Mouse (Mus musculus) heart, embryonic 15.5 days (tissue): Measurements from ENCODE around the gene Plin2. TPM values are rescaled to one million over a fixed set of nuclear protein-coding genes. Genes with fewer than 3 reads are reported as not detected.
"Not testable (repeated sequence)": the region's sequence is repeated elsewhere in the genome, so short reads cannot be mapped to it uniquely, and the experiment has no call there.

ENCODE experiments used
- ATAC-seq: fragments of 200-750 bp; cut with Nextera tagmentation; replicated peaks from 2 replicates; pipeline ENCODE4 v1.8.0; 2017; ENCODE audit warnings: low read depth, moderate TSS enrichment; ENCODE audit not compliant: insufficient number of reproducible peaks, insufficient read depth, low FRiP score
- H3K27ac ChIP-seq: fragments of 300-500 bp; sonication (generic); 2 replicates; pipeline ENCODE4 v1.5.1; 2015; ENCODE audit warnings: mild to moderate bottlenecking, inconsistent platforms
- H3K27me3 ChIP-seq: fragments of 300-500 bp; sonication (generic); 2 replicates; pipeline ENCODE4 v1.6.1; 2015; ENCODE audit warnings: inconsistent platforms
- H3K36me3 ChIP-seq: fragments of 300-500 bp; sonication (generic); 2 replicates; pipeline ENCODE4 v1.6.1; 2015; ENCODE audit warnings: mild to moderate bottlenecking, inconsistent platforms
- H3K4me1 ChIP-seq: fragments of 300-500 bp; sonication (generic); replicated peaks from 2 replicates; pipeline ENCODE4 v1.6.1; 2015; ENCODE audit warnings: inconsistent platforms
- H3K4me2 ChIP-seq: fragments of 300-500 bp; sonication (generic); 2 replicates; pipeline ENCODE4 v1.6.1; 2015; ENCODE audit warnings: inconsistent platforms, mild to moderate bottlenecking, moderate library complexity
- H3K4me3 ChIP-seq: fragments of 300-500 bp; sonication (generic); 2 replicates; pipeline ENCODE4 v1.5.1; 2015; ENCODE audit warnings: mild to moderate bottlenecking, inconsistent platforms
- H3K9ac ChIP-seq: fragments of 300-500 bp; sonication (generic); 2 replicates; pipeline ENCODE4 v1.6.1; 2015; ENCODE audit warnings: mild to moderate bottlenecking, inconsistent platforms
- H3K9me3 ChIP-seq: fragments of 300-500 bp; sonication (generic); replicated peaks from 2 replicates; pipeline ENCODE4 v1.6.1; 2016; ENCODE audit warnings: inconsistent platforms
- WGBS: fragments of 180-500 bp; shearing (Covaris S2); methylation state at CpG from one replicate; pipeline ENCODE4 v1.1.7; 2015; ENCODE audit warnings: mixed read lengths; 5-methylcytosine and 5-hydroxymethylcytosine counted together
- polyA plus RNA-seq: library from polyadenylated mRNA; unstranded; fragments of >200 nt; fragmentation: Nextera tagmentation; extraction: Ambion mirVana; gene quantifications from 2 replicates; pipeline ENCODE4 v1.2.1, GENCODE M21; 2015

Gene Plin2
- polyA plus RNA-seq, 1 experiment from 2014 or later: 62.8 TPM

DNA sequence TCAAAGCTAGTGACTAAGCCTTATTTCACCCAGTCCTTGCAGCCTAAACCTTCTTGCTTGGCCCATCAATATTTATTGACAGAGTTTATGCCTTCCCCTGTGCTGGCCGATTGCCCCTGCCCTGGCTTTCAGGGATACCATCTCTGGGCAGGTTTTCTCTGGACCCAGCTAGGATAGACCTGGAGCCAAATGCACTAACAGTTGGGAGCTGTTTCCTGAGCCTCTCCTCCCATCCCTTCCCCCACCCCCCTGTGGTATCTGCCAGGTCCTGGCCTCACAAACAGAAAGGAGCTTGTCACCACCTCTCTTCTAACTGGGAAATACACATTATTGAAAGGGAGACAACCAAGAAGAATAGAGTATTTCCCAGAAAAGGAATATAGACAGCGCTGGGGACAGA, 12.0 kb upstream of the Plin2 start:
- Histone ChIP-seq H3K9ac (no peak overlapping the region), H3K27ac (0 out of 2 replicates have a peak overlapping the region, but pooled peaks have one; percentile 16), H3K4me2 (no peak overlapping the region), H3K36me3 (no peaks in the 10 kb centered on the region), H3K9me3 (no peaks in the 10 kb centered on the region), H3K27me3 (no peaks in the 10 kb centered on the region), H3K4me1 (peaks cover 10% of the 10 kb centered on the region; the same call in 1 of the 2 replicates), H3K4me3 (no peak overlapping the region)
- 57% methylated on average over 2 of the region's 2 CpGs for WGBS
- no peak for ATAC-seq

DNA sequence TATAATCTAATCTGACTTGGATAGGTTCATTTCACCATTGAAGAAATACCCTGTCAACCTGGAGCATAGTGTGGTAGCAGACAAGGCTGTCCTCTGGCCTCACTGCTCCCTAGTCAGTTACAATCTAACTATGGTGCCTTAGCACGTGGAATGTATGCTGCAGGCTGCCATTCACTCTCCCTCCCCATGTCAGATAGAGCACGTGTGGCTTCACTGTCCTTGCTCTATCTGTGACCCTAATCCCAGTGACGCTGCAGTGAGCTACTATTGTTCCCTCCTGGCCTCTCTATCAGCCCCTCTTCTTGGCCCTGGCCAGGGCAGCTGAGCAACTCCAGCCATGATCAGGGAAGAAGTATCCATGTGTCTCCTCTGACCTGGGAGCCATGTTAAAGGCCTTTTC, 11.6 kb upstream of the Plin2 start:
- H3K9me3 ChIP-seq: no peaks in the 10 kb centered on the region
- no peak overlapping the region for H3K9ac ChIP-seq
- H3K4me3 ChIP-seq: no peak overlapping the region
- WGBS: 23% methylated on average over 3 of the region's 3 CpGs
- 0 out of 2 replicates have a peak, but pooled peaks have one; percentile 22 for ATAC-seq
- no peaks in the 10 kb centered on the region for H3K27me3 ChIP-seq
- H3K4me2 ChIP-seq: no peak overlapping the region
- H3K36me3 ChIP-seq: no peaks in the 10 kb centered on the region
- peaks cover 10% of the 10 kb centered on the region; the same call in 1 of the 2 replicates for H3K4me1 ChIP-seq
- 0 out of 2 replicates have a peak overlapping the region, but pooled peaks have one; percentile 16 for H3K27ac ChIP-seq

DNA sequence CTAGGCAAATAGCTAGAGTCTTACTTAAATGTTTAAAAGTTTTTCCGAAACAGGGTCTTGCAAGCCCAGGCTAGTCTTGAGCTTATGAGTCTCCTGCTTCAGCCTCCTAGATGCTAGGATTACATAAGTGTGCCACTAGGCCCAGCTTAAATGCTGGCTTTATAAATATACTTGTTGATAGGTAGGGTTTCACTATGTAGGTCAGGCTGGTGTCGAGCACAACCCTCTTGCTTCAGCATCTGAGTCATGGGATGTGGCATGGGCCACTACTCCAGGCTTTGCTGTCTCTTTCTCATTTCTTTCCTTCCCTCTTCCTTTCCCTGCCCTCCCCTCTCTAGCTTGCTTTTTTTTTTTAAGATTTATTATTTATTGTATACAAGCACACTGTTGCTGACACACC, 9.8 kb upstream of the Plin2 start:
- no peak for ATAC-seq
- 83% methylated on average over 2 of the region's 2 CpGs for WGBS
- Histone ChIP-seq H3K9ac (no peak overlapping the region), H3K4me3 (no peak overlapping the region), H3K4me1 (peaks cover 7% of the 10 kb centered on the region; the same call in 1 of the 2 replicates), H3K36me3 (no peaks in the 10 kb centered on the region), H3K9me3 (no peaks in the 10 kb centered on the region), H3K27me3 (no peaks in the 10 kb centered on the region), H3K4me2 (no peak overlapping the region), H3K27ac (no peak overlapping the region)

DNA sequence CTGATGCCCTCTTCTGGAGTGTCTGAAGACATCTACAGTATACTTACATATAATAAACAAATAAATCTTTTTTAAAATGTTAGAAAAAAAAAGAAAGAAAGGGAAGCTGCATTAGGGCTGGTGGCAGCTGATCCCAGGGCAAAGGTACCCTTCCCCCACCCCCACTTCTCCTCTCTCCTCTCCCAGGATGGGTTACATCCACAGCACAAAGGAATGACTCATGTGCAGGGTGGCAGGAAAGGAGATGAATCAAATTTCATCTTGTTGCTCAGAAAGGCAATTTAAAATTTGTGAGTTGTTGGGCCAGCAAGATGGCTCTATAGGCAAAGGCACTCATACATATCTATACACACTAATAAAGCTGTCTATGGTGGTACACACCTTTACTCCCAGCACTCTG, 6.9 kb upstream of the Plin2 start:
- no peak for ATAC-seq
- H3K36me3 ChIP-seq: no peaks in the 10 kb centered on the region
- H3K27me3 ChIP-seq: no peaks in the 10 kb centered on the region
- no peaks in the 10 kb centered on the region for H3K9me3 ChIP-seq
- H3K4me3 ChIP-seq: no peak overlapping the region
- H3K9ac ChIP-seq: no peak overlapping the region
- H3K4me2 ChIP-seq: no peak overlapping the region
- peaks cover 4% of the 10 kb centered on the region; the same call in 1 of the 2 replicates for H3K4me1 ChIP-seq
- no peak overlapping the region for H3K27ac ChIP-seq

DNA sequence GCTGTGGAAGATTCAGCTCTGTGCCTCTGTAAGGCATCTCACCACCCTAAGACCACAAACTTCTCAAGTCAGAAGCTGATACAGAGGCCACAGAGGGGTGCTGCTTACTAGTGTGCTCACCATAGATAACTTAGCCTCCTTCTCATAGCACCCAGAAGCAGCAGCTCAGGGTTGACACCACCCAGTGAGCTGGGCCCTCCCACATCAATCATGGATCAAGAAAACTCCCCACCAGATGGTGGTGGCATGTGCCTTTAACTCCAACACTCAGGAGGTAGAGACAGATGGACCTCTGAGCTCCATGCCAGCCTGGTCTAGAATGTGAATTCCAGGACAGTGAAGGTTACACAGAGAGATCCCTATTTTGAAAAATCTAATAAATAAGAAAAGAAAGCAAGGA, 4.9 kb upstream of the Plin2 start:
- not testable (repeated sequence) for H3K27me3 ChIP-seq, H3K4me3 ChIP-seq, ATAC-seq, H3K9ac ChIP-seq, H3K27ac ChIP-seq, H3K36me3 ChIP-seq, H3K4me2 ChIP-seq, H3K4me1 ChIP-seq, H3K9me3 ChIP-seq

DNA sequence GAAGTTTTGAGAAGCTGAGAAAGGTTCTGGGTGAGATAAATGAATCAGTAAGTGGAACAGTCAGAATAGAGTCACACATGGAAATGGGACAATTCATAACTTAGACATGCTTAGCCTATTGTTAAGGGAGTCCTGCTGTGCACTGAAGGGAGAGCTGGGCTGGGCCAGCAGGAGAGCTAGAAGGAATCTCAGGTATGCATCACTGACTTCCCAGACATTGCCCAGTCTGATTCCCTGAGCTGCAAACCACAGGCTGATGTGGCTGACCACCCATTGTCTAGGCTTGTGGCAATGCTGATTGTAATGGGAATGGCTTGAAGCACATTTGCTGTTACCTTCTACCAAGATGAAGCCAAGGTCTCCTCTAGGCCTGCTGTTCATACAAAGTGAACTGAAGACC, 4.3 kb upstream of the Plin2 start:
- not testable (repeated sequence) for H3K9ac ChIP-seq, H3K4me3 ChIP-seq, H3K36me3 ChIP-seq, H3K27me3 ChIP-seq, H3K27ac ChIP-seq, H3K9me3 ChIP-seq, H3K4me1 ChIP-seq, H3K4me2 ChIP-seq, ATAC-seq

DNA sequence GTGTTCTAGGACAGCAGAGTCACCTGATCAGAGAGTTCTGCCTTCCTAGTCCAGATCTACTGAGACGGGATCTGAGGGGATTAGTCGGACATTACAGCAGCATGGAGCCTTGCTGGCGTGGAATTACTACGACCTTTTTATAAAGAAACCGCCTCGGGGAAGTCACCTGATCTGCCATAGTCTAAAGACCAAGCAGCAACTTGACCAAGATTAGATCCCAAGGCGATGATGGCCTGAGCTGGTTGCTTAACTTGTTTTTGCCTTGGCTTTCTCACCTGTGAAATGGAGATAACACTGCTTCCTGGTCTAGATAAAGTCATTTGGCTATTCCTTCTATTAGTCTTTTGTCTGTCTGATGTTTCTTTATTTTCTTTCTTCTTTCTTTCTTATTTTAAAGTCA, 2.6 kb upstream of the Plin2 start:
- no peaks in the 10 kb centered on the region for H3K27me3 ChIP-seq

DNA sequence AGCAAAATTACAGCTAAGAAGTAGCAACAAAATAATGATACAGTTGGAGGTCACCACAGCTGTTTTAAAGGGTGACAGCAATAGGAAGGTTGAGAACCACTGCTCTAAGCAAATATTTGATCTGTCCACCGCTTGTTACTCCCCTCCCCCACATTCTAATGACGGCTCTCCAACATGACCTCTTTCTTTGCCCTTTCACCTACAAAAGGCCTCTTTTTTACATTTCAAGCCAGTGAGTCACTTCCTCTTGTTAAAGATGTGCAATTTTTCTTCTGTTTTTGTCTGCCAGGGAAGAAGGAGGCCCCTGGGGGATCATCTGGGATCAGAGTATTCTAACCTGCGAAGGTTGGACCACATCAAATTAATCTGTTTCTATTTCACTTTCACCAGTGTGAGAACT, 1.9 kb upstream of the Plin2 start:
- H3K4me1 ChIP-seq: peaks cover 16% of the 10 kb centered on the region
- H3K4me3 ChIP-seq: no peak overlapping the region
- H3K9me3 ChIP-seq: no peaks in the 10 kb centered on the region
- no peak overlapping the region for H3K4me2 ChIP-seq
- ATAC-seq: no peak
- WGBS: 57% methylated on average over 3 of the region's 3 CpGs
- no peak overlapping the region for H3K27ac ChIP-seq
- no peaks in the 10 kb centered on the region for H3K27me3 ChIP-seq
- no peak overlapping the region for H3K9ac ChIP-seq
- peaks cover 9% of the 10 kb centered on the region for H3K36me3 ChIP-seq

More for the DNA sequence above, 2.6 kb upstream of the Plin2 start:
- no peaks in the 10 kb centered on the region for H3K9me3 ChIP-seq
- no peak overlapping the region for H3K27ac ChIP-seq
- H3K36me3 ChIP-seq: peaks cover 8% of the 10 kb centered on the region
- WGBS: 80% methylated on average over 7 of the region's 7 CpGs
- no peak overlapping the region for H3K9ac ChIP-seq
- H3K4me2 ChIP-seq: no peak overlapping the region
- no peak overlapping the region for H3K4me3 ChIP-seq
- no peak for ATAC-seq
- peaks cover 16% of the 10 kb centered on the region for H3K4me1 ChIP-seq

DNA sequence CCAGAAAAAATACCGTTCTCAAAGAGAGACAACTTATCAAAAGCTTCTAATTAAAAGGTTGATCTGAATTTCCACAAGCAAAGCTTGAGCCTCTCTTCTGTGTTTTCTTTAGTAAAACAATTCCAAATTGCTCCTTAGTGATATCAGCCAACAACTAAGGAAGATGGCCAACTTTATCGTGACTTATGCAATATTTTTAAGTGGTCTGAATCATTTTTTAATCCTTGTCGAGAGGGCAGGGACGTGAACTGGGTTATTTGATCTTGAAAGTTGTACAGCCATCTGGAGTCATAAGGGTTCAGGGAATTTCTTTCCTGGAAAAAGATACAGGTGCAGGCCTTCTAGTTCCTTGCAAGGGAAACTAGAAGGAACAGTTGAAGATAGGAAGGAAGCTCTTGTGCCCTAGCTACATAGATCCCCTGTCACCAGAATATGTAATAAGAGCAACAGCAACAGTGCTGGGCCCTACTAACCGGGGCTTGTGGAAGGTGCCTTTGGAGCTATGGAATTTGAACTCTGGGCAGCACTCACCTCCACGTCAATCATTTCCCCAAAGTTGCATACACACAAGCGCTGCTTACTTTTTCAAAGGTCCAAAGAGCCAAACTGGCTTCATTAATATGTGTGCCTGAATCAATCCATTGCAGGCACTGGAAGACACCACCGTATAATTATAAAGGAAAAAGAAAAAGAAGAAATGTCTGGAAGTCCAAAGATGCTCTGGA, 884 bp upstream of the Plin2 start:
- no peak overlapping the region for H3K27ac ChIP-seq
- no peak for ATAC-seq
- H3K4me2 ChIP-seq: no peak overlapping the region
- no peaks in the 10 kb centered on the region for H3K27me3 ChIP-seq
- WGBS: 73% methylated on average over 8 of the region's 8 CpGs
- peaks cover 9% of the 10 kb centered on the region for H3K36me3 ChIP-seq
- no peaks in the 10 kb centered on the region for H3K9me3 ChIP-seq
- H3K4me1 ChIP-seq: peaks cover 16% of the 10 kb centered on the region
- no peak overlapping the region for H3K4me3 ChIP-seq
- H3K9ac ChIP-seq: no peak overlapping the region

DNA sequence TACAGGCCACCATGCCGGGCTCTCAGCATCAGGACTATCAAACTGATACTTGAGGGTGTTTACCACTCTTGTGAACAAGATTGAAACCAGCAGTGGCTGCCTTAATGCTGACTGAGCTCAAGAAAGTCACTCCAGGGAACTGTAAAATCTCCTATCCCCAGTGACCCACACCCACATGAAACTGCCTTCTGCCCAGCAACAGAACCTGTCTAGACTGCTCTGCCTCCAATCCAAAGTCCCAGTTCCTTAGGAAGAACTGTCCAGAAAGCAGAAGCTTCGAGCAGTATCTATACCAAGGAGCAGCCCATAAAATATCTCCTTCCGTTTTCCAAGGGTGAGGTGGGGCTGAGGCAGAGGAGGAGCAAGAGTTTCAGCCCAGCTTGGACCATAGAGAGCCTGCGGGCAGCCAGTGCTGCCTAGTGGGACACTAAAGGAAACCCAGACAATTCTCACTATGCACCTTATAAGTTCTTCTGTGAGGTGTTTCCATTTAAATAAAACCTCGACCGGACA, 563 bp downstream of the Plin2 start:
- Histone ChIP-seq H3K4me2 (peak overlapping the region; percentile 83), H3K27ac (peak overlapping the region; percentile 83), H3K4me3 (peak overlapping the region; percentile 79), H3K4me1 (peaks cover 16% of the 10 kb centered on the region), H3K9ac (peak overlapping the region; percentile 81)
- WGBS: 7% methylated on average over 6 of the region's 6 CpGs
- peak; percentile 73 for ATAC-seq
- H3K36me3 ChIP-seq, H3K27me3 ChIP-seq, H3K9me3 ChIP-seq: not testable (repeated sequence)

DNA sequence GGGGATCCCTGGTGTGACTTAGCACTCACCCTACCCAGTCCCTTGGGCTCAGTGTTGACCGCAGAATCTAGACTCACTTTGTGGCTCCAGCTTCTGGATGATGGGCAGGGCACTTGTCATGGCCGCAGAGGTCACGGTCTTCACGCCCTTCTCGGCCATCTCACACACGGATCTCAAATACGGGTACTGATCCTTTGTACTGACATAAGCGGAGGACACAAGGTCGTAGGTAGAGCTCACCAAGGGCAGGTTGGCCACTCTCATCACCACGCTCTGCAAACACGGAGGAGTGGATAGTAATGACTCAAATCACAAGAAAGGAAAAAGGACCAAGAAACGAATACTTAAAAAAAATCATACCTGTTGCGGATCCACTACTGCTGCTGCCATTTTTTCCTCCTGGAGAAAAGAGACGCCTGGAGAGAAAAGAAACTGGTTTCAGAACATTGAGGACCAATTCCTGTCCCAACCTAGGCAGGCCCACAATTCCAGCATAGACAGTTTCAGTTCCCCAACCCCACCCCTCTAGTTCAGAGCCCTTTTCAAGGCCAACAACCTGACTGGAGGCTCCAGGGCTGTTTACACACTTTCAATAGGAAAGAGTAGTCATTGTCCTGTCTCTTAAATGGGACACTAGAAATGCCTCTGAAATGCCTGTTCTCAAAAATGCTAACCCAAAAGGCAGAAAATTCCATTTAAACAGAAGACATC, 1.4 kb downstream of the Plin2 start:
- peak overlapping the region; percentile 81; the same call in 1 of the 2 replicates for H3K9ac ChIP-seq
- H3K27me3 ChIP-seq: no peaks in the 10 kb centered on the region
- H3K36me3 ChIP-seq: peaks cover 15% of the 10 kb centered on the region
- peak overlapping the region; percentile 83 for H3K27ac ChIP-seq
- peak overlapping the region; percentile 79 for H3K4me3 ChIP-seq
- no peak for ATAC-seq
- no peaks in the 10 kb centered on the region for H3K9me3 ChIP-seq
- peak overlapping the region; percentile 83 for H3K4me2 ChIP-seq
- 90% methylated on average over 14 of the region's 14 CpGs for WGBS
- H3K4me1 ChIP-seq: peaks cover 16% of the 10 kb centered on the region
